Mouse (Mus musculus) thymus, postnatal 14 days (tissue): ENCODE data around the gene Olig1.

ENCODE experiments used
- DNase-seq: peaks from one replicate; pipeline ENCODE4 v3.0.0; 2021

Olig1 gene

GRCm38 (mm10) chr16:91314114-91314775 lies 44.7 kb downstream of the Olig1 start:
- peak; percentile 62 for DNase-seq

DNA sequence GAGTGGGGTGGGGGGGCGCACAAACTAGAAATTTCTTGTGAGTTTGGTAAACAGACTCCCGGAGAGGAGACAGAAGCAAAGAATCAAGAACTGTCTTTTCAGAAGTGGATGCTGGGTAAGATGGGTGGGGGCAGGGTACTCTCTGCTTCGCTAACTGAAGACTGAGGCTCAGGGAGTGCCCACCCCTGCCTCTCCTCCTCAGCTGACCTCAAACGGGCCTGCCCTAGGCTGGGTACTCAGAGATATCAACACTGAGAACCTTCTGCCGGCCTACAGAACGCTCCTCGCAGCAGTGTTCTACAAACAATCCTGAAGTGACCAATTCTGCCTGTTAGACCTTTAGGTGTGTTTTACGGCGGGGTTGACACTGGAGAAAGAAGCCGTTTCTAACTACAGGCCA lies 50.6 kb downstream of the Olig1 start:
- no peak for DNase-seq

DNA sequence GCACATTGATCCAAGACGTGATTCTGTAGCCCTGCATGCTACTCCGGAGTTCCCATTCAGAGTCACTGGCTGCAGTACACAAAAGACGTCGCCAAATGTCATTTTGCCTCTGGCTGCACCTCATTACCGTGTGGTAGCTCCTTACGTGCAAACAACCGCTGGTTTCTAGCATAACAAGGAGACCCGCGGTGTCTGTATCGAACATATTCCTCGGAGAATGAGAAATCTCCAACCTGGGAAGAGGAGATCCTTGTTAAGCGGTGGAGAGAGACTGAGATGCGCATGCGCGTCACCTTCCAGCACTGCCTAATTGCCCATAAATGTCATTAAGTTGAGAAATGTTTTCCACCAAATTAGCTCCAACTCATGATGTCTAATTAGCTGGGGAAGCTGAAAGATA lies 51.0 kb downstream of the Olig1 start:
- no peak for DNase-seq
